Mouse (Mus musculus): ENCODE data around the gene Kif2b. TPM values are rescaled to one million over a fixed set of nuclear protein-coding genes. Genes with fewer than 3 reads are reported as not detected.

Kif2b gene
- polyA plus RNA-seq (2014; fragmentation: Illumina TruSeq; extraction: RNeasy Lipid Tissue Mini Kit (QIAGEN cat#74804); ENCODE audit: low read depth, low replicate concordance), result 6.2 TPM

DNA sequence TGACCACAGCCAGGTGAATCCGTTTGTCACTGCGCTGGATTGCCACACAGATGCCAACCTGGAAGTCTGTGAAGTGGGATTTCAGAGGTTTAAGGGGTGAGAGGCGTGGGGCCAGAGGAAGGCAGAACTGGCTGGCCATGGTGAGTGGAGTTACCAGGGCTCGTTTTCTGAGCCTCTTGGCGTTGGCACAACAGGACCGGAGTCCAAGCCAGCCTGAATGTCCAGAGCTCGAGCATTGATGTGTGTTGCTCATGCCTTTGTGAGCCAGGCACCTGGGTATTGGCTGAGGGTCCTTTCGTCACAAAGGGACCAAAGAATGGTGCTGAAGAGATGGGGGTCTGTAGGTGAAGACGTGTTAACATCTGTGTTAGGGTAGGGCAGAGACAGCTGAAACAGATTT, at the start of gene Kif2b:
Kif2b (minus strand) TSS at position 242 of the 400 bp plus-strand sequence.

